Mouse (Mus musculus) natural killer cell, adult 2 months (primary cell): ENCODE measurements around the gene Gm30083.

Experiments used
- DNase-seq, 2 experiments: peaks; one replicate each; pipeline ENCODE4 v3.0.0; 2022; ENCODE audit warnings: low spot score in 2 of 2

Gene Gm30083

GRCm38 (mm10) chr14:34015063-34015462 is at the start of gene Gm30083:
Gene Gm30083 (minus strand): TSS chr14:34015182.
- DNase-seq, result no peak

- no peak for DNase-seq
Measured at GRCm38 (mm10) chr14:34052516-34052915, 37.5 kb upstream of the Gm30083 start, which contains the start of gene Antxrl. Gene Antxrl (plus strand): TSS chr14:34052707.

- DNase-seq, result no peak
Measured at GRCm38 (mm10) chr14:34050101-34050779, 35.3 kb upstream of the Gm30083 start.

GRCm38 (mm10) chr14:34043341-34043740 is 28.4 kb upstream of the Gm30083 start:
- DNase-seq, result no peak

GRCm38 (mm10) chr14:34041241-34041640 is 26.3 kb upstream of the Gm30083 start:
- DNase-seq, result no peak

GRCm38 (mm10) chr14:34033841-34034610 is 19.0 kb upstream of the Gm30083 start:
- no peak for DNase-seq

GRCm38 (mm10) chr14:34026710-34027109 is 11.7 kb upstream of the Gm30083 start:
- no peak for DNase-seq

GRCm38 (mm10) chr14:34016938-34017337 is 2.0 kb upstream of the Gm30083 start:
- no peak for DNase-seq

- no peak for DNase-seq
Measured at GRCm38 (mm10) chr14:34016381-34016780, 1.4 kb upstream of the Gm30083 start, which contains the start of gene Gm5460. Gene Gm5460 (plus strand): TSS chr14:34016758.

GRCm38 (mm10) chr14:34002358-34002757 is 12.6 kb downstream of the Gm30083 start:
- no peak for DNase-seq

GRCm38 (mm10) chr14:34001445-34001844 is 13.5 kb downstream of the Gm30083 start:
- no peak for DNase-seq

- no peak for DNase-seq
Measured at GRCm38 (mm10) chr14:34000076-34000475, 14.9 kb downstream of the Gm30083 start.

- DNase-seq, result no peak
Measured at GRCm38 (mm10) chr14:33997427-33997826, 17.6 kb downstream of the Gm30083 start.

GRCm38 (mm10) chr14:33993521-33994289 is 21.3 kb downstream of the Gm30083 start:
- DNase-seq, result no peak

- DNase-seq, result no peak
Measured at GRCm38 (mm10) chr14:33993051-33993450, 21.9 kb downstream of the Gm30083 start.

- no peak for DNase-seq
Measured at GRCm38 (mm10) chr14:33991971-33992370, 23.0 kb downstream of the Gm30083 start.

GRCm38 (mm10) chr14:33989201-33989600 is 25.8 kb downstream of the Gm30083 start:
- no peak for DNase-seq

- DNase-seq, result no peak
Measured at GRCm38 (mm10) chr14:33978604-33979059, 36.4 kb downstream of the Gm30083 start, which contains the start of gene Zfp488. Gene Zfp488 (minus strand): TSS chr14:33978764.

GRCm38 (mm10) chr14:33977748-33978147 is 37.2 kb downstream of the Gm30083 start:
- no peak for DNase-seq

GRCm38 (mm10) chr14:33974752-33975151 is 40.2 kb downstream of the Gm30083 start:
- DNase-seq, result no peak

GRCm38 (mm10) chr14:33972679-33973078 is 42.3 kb downstream of the Gm30083 start:
- no peak for DNase-seq

- DNase-seq, result no peak
Measured at GRCm38 (mm10) chr14:33965675-33966074, 49.3 kb downstream of the Gm30083 start.
